Mouse (Mus musculus): Measurements from ENCODE around the gene Tacc3. TPM values are rescaled to one million over a fixed set of nuclear protein-coding genes. Genes with fewer than 3 reads are reported as not detected.

The Tacc3 gene
- polyA plus RNA-seq, 1 experiment: 11.6 TPM

- no peaks in the 10 kb centered on the region for H3K4me1 ChIP-seq (ENCODE audit: control insufficient read depth)
Observed at GRCm38 (mm10) chr5:33707163-33707562, 49.2 kb downstream of the Tacc3 start.

DNA sequence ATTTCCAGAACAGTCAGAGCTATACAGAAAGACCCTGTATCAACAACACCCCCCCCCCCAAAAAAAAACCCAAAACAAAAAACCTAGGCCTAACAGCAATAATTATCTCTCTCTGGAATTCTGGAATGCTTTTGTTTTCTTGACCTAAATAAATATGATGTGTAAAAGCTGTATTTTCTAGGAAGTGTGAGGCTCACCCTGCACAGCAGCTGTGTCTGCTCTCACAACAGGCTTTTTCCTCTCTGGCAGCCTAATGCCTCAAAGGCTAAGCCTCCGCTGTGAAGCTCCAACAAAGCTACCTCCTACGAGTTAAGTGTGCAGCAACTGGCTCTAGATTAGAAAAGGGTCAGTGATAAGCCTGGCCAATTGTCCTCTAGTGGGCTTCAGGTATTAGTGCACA is 51.1 kb downstream of the Tacc3 start:
- Histone ChIP-seq H3K9me3 (ENCODE audit: control insufficient read depth, low read length) (no peaks in the 10 kb centered on the region), H3K4me1 (ENCODE audit: control insufficient read depth) (no peaks in the 10 kb centered on the region), H3K27me3 (ENCODE audit: control insufficient read depth) (no peaks in the 10 kb centered on the region; the same call in 1 of the 2 replicates), H3K36me3 (ENCODE audit: control insufficient read depth) (no peaks in the 10 kb centered on the region), H3K4me3 (replicated peaks) (no peak overlapping the region)
- TF ChIP-seq GATA1 (IDR thresholded peaks at IDR 0.05; ENCODE audit: low read length) (no peak), TAL1 (IDR thresholded peaks at IDR 0.05; ENCODE audit: low read length) (no peak)

More at GRCm38 (mm10) chr5:33707163-33707562, 49.2 kb downstream of the Tacc3 start:
- Histone ChIP-seq H3K4me3 (replicated peaks) (no peak overlapping the region), H3K9me3 (ENCODE audit: control insufficient read depth, low read length) (no peaks in the 10 kb centered on the region), H3K27me3 (ENCODE audit: control insufficient read depth) (no peaks in the 10 kb centered on the region; the same call in 1 of the 2 replicates), H3K36me3 (ENCODE audit: control insufficient read depth) (no peaks in the 10 kb centered on the region)
- TF ChIP-seq GATA1 (IDR thresholded peaks at IDR 0.05; ENCODE audit: low read length) (no peak), TAL1 (IDR thresholded peaks at IDR 0.05; ENCODE audit: low read length) (no peak)

- no peaks in the 10 kb centered on the region; the same call in 1 of the 2 replicates for H3K27me3 ChIP-seq (ENCODE audit: control insufficient read depth)
- H3K4me1 ChIP-seq (ENCODE audit: control insufficient read depth): no peaks in the 10 kb centered on the region
- TF ChIP-seq GATA1 (IDR thresholded peaks at IDR 0.05; ENCODE audit: low read length) (no peak), TAL1 (IDR thresholded peaks at IDR 0.05; ENCODE audit: low read length) (no peak)
- no peaks in the 10 kb centered on the region for H3K36me3 ChIP-seq (ENCODE audit: control insufficient read depth)
- H3K9me3 ChIP-seq (ENCODE audit: control insufficient read depth, low read length): no peaks in the 10 kb centered on the region
- H3K4me3 ChIP-seq (replicated peaks): no peak overlapping the region
Observed at GRCm38 (mm10) chr5:33712550-33712949, 54.6 kb downstream of the Tacc3 start.

DNA sequence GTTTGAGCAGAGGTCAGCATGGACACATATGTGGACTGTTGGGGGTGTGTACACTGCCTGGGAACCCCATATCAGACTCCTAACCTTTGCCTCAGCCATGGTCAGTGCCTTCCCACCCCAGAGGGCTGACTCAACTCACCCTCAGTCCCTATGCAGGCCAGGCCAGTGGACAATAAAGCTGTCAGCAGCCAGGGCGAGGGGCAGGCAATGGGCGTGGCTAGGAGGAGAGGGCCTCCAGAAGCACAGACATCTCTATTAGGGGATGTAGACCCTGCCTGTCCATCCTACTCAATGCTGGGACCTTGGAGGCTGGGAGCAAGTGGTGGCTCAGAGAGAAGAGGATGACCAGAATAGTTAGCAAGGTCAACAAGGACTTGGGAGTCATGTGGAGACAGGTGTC is 57.3 kb downstream of the Tacc3 start:
- Histone ChIP-seq H3K27me3 (ENCODE audit: control insufficient read depth) (peaks cover 16% of the 10 kb centered on the region), H3K4me1 (ENCODE audit: control insufficient read depth) (peaks cover 3% of the 10 kb centered on the region), H3K36me3 (ENCODE audit: control insufficient read depth) (no peaks in the 10 kb centered on the region), H3K4me3 (replicated peaks) (no peak overlapping the region), H3K9me3 (ENCODE audit: control insufficient read depth, low read length) (no peaks in the 10 kb centered on the region)
- no peak for TF ChIP-seq TAL1 (IDR thresholded peaks at IDR 0.05; ENCODE audit: low read length)
- no peak for TF ChIP-seq GATA1 (IDR thresholded peaks at IDR 0.05; ENCODE audit: low read length)

DNA sequence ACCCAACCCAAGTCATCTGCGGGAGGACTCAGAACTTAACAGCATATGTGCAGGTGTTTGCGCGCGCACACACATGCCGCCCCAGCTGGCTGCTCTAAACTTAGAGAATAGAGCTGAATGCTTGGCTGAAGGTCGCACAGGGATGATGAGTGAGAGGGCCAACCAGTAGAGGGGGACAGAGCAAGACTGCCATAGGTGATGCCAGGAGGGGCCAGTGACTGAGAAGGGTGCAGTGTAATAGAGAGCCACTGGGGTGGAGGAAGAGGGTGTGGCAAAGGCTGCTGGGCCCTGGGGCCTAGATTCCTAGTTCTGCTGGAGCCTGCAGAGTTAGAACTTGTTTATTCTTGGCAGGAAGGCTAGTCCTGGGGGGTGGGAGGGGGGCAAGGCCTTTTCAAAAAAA is 58.5 kb downstream of the Tacc3 start:
- Histone ChIP-seq H3K36me3 (ENCODE audit: control insufficient read depth) (no peaks in the 10 kb centered on the region), H3K4me3 (replicated peaks) (no peak overlapping the region), H3K9me3 (ENCODE audit: control insufficient read depth, low read length) (no peaks in the 10 kb centered on the region; the same call in 1 of the 2 replicates), H3K4me1 (ENCODE audit: control insufficient read depth) (peaks cover 13% of the 10 kb centered on the region), H3K27me3 (ENCODE audit: control insufficient read depth) (peaks cover 29% of the 10 kb centered on the region)
- TF ChIP-seq GATA1 (IDR thresholded peaks at IDR 0.05; ENCODE audit: low read length): no peak
- no peak for TF ChIP-seq TAL1 (IDR thresholded peaks at IDR 0.05; ENCODE audit: low read length)

- TF ChIP-seq TAL1 (IDR thresholded peaks at IDR 0.05; ENCODE audit: low read length) (no peak), GATA1 (IDR thresholded peaks at IDR 0.05; ENCODE audit: low read length) (no peak)
- H3K36me3 ChIP-seq (ENCODE audit: control insufficient read depth): no peaks in the 10 kb centered on the region
- peaks cover 6% of the 10 kb centered on the region; the same call in 1 of the 2 replicates for H3K9me3 ChIP-seq (ENCODE audit: control insufficient read depth, low read length)
- no peak overlapping the region for H3K4me3 ChIP-seq (replicated peaks)
- peaks cover 48% of the 10 kb centered on the region for H3K27me3 ChIP-seq (ENCODE audit: control insufficient read depth)
- H3K4me1 ChIP-seq (ENCODE audit: control insufficient read depth): peaks cover 31% of the 10 kb centered on the region
Observed at GRCm38 (mm10) chr5:33718460-33718859, 60.5 kb downstream of the Tacc3 start.

DNA sequence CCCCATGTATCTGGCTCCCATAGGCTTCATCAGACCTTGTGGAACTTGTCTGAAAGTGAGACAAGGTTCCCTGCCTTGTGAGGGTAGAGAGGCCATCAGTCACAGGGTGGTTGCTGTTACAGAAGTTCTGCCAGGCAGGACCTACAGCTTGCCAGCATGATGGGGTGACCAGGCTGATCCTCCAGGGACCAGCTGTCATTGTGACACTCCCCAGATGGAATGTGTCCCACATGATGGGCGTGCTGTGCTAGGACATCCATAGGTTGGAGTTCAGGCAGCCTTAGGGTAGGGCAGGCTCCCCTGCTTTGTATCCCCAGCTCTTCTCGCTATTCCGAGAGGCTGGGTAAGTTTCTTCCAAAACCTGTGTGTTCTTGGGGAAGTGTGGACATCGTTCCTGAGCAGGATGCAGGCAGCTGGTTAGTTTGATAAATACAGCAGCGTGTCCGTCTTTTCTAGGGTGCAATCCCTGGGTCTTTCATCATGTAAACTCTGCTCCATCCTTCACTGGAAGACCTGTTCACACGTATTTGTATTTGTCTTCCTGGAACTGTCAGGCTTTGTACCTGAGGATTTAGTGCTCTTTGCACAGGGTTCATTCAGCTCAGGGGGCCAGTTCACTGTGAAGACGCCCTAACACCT is 63.0 kb downstream of the Tacc3 start:
- Histone ChIP-seq H3K9me3 (ENCODE audit: control insufficient read depth, low read length) (peaks cover 6% of the 10 kb centered on the region; the same call in 1 of the 2 replicates), H3K36me3 (ENCODE audit: control insufficient read depth) (no peaks in the 10 kb centered on the region), H3K4me3 (replicated peaks) (peak overlapping the region; percentile 58), H3K27me3 (ENCODE audit: control insufficient read depth) (peaks cover 74% of the 10 kb centered on the region), H3K4me1 (ENCODE audit: control insufficient read depth) (peaks cover 31% of the 10 kb centered on the region)
- TF ChIP-seq TAL1 (IDR thresholded peaks at IDR 0.05; ENCODE audit: low read length) (no peak), GATA1 (IDR thresholded peaks at IDR 0.05; ENCODE audit: low read length) (no peak)

GRCm38 (mm10) chr5:33721541-33722265 is 63.8 kb downstream of the Tacc3 start, which contains the start of gene Fgfr3:
Fgfr3 (plus strand) TSS chr5:33721674.
- H3K9me3 ChIP-seq (ENCODE audit: control insufficient read depth, low read length): peaks cover 6% of the 10 kb centered on the region; the same call in 1 of the 2 replicates
- peak within 1 kb of the TSS; percentile 58 for H3K4me3 ChIP-seq (replicated peaks)
- no peak for TF ChIP-seq TAL1 (IDR thresholded peaks at IDR 0.05; ENCODE audit: low read length)
- TF ChIP-seq GATA1 (IDR thresholded peaks at IDR 0.05; ENCODE audit: low read length): no peak
- H3K36me3 ChIP-seq (ENCODE audit: control insufficient read depth): no peaks in the 10 kb centered on the region
- peaks cover 81% of the 10 kb centered on the region for H3K27me3 ChIP-seq (ENCODE audit: control insufficient read depth)
- H3K4me1 ChIP-seq (ENCODE audit: control insufficient read depth): peaks cover 31% of the 10 kb centered on the region
